Mouse (Mus musculus): Measurements from ENCODE around the gene Bmp3. TPM values are rescaled to one million over a fixed set of nuclear protein-coding genes. Genes with fewer than 3 reads are reported as not detected.

Bmp3 gene
- 0.74 and 0.99 TPM in 2 replicates for polyA plus RNA-seq (2015; fragmentation: Nextera tagmentation; extraction: Ambion mirVana)

DNA sequence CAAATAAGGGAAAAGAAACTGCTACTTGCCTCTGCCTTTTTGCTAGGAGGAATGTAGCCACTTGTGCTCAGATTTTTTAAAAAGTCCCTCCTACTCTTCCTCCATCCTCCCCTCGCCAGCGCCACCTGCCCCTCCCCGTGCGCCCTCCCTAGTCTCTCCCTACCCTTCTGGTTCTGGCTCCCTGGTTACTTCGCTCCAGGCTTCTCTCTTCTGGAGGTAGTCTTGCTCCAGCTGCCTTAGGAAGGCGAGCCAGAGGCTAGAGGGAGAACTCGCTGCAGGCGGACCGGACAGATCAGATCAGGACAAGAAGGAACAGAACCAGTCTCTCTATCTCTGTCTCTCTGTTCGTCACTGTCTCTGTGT, at the start of gene Bmp3:
Gene Bmp3, plus strand, starts transcription at position 152 of the 363 bp plus-strand sequence.
- Histone ChIP-seq H3K9ac (ENCODE audit: low read length) (peak within 1 kb of the TSS; percentile 65), H3K27me3 (ENCODE audit: control insufficient read depth, insufficient read depth, low read length) (peaks cover 49% of the 10 kb centered on the region), H3K4me2 (ENCODE audit: low read depth, low read length) (peak within 1 kb of the TSS; percentile 85), H3K27ac (ENCODE audit: low read length) (no peak within 1 kb of the TSS), H3K4me3 (ENCODE audit: low read length) (peak within 1 kb of the TSS; percentile 66), H3K36me3 (ENCODE audit: control insufficient read depth, insufficient read depth) (no peaks in the 10 kb centered on the region), H3K9me3 (replicated peaks; ENCODE audit: control insufficient read depth, low read length) (no peaks in the 10 kb centered on the region), H3K4me1 (ENCODE audit: control insufficient read depth, insufficient read depth, low read length) (peaks cover 7% of the 10 kb centered on the region)
- 3% methylated on average over 10 of the region's 10 CpGs for WGBS
- no peak for ATAC-seq (replicated peaks; ENCODE audit: extremely low read depth, insufficient read depth, low FRiP score)

GRCm38 (mm10) chr5:98804761-98805160, 49.5 kb upstream of the Bmp3 start:
- ATAC-seq (replicated peaks; ENCODE audit: extremely low read depth, insufficient read depth, low FRiP score), result no peak
- Histone ChIP-seq H3K27ac (ENCODE audit: low read length) (no peak overlapping the region), H3K36me3 (ENCODE audit: control insufficient read depth, insufficient read depth) (no peaks in the 10 kb centered on the region), H3K4me2 (ENCODE audit: low read depth, low read length) (no peak overlapping the region), H3K27me3 (ENCODE audit: control insufficient read depth, insufficient read depth, low read length) (no peaks in the 10 kb centered on the region), H3K9ac (ENCODE audit: low read length) (no peak overlapping the region), H3K9me3 (replicated peaks; ENCODE audit: control insufficient read depth, low read length) (no peaks in the 10 kb centered on the region), H3K4me1 (ENCODE audit: control insufficient read depth, insufficient read depth, low read length) (no peaks in the 10 kb centered on the region), H3K4me3 (ENCODE audit: low read length) (no peak overlapping the region)
- 80% methylated on average over 6 of the region's 6 CpGs for WGBS

GRCm38 (mm10) chr5:98806492-98806891, 47.7 kb upstream of the Bmp3 start:
- no peak overlapping the region for H3K4me2 ChIP-seq (ENCODE audit: low read depth, low read length)
- ATAC-seq (replicated peaks; ENCODE audit: extremely low read depth, insufficient read depth, low FRiP score), result no peak
- 84% methylated on average over 4 of the region's 4 CpGs for WGBS

DNA sequence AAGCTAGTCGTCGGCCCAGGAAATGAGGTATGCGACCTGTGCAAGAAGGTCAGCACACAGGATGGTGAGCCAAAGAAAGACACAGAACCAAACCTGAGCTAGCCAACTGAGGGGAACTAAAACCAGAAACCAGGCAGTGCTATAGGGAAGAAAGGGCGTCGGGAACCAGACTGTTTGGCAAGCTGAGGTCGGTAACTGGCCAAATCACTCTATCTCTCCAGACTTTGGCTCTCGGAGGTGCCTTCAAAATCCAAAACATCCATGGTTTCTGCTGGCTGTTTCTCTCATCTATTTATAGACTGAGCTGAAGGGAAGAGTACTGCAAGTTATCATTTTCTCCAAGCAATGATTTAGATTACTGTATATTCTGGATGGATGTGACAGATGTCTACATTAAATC, 47.2 kb upstream of the Bmp3 start:
- Histone ChIP-seq H3K4me2 (ENCODE audit: low read depth, low read length) (no peak overlapping the region), H3K27me3 (ENCODE audit: control insufficient read depth, insufficient read depth, low read length) (no peaks in the 10 kb centered on the region), H3K4me3 (ENCODE audit: low read length) (no peak overlapping the region), H3K36me3 (ENCODE audit: control insufficient read depth, insufficient read depth) (no peaks in the 10 kb centered on the region), H3K9me3 (replicated peaks; ENCODE audit: control insufficient read depth, low read length) (no peaks in the 10 kb centered on the region), H3K4me1 (ENCODE audit: control insufficient read depth, insufficient read depth, low read length) (no peaks in the 10 kb centered on the region), H3K27ac (ENCODE audit: low read length) (no peak overlapping the region), H3K9ac (ENCODE audit: low read length) (no peak overlapping the region)
- 58% methylated on average over 7 of the region's 7 CpGs for whole genome bisulfite sequencing
- no peak for ATAC-seq (replicated peaks; ENCODE audit: extremely low read depth, insufficient read depth, low FRiP score)

More at GRCm38 (mm10) chr5:98806492-98806891, 47.7 kb upstream of the Bmp3 start:
- Histone ChIP-seq H3K27me3 (ENCODE audit: control insufficient read depth, insufficient read depth, low read length) (no peaks in the 10 kb centered on the region), H3K9me3 (replicated peaks; ENCODE audit: control insufficient read depth, low read length) (no peaks in the 10 kb centered on the region), H3K9ac (ENCODE audit: low read length) (no peak overlapping the region), H3K36me3 (ENCODE audit: control insufficient read depth, insufficient read depth) (no peaks in the 10 kb centered on the region), H3K4me1 (ENCODE audit: control insufficient read depth, insufficient read depth, low read length) (no peaks in the 10 kb centered on the region), H3K4me3 (ENCODE audit: low read length) (no peak overlapping the region), H3K27ac (ENCODE audit: low read length) (no peak overlapping the region)

DNA sequence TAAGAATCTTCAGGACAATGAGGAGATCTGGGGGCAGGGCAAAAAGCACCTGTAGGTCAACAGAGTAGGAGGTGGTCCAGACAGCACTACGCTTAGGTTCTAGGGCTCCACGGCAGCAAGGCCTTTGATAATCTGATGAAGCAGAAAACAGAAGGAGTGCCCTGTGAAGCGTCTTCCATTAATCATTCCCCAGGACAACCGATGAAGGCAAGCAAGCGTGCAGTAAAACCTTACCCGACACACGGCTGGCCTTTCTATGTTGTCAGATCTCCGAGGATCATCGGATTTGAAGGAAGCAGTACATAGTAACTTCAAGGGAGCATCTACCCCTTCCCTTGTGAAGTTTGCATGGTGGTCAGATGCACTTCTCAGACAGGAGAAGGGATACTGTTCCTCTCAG, 46.3 kb upstream of the Bmp3 start:
- Histone ChIP-seq H3K27ac (ENCODE audit: low read length) (no peak overlapping the region), H3K27me3 (ENCODE audit: control insufficient read depth, insufficient read depth, low read length) (no peaks in the 10 kb centered on the region), H3K4me1 (ENCODE audit: control insufficient read depth, insufficient read depth, low read length) (no peaks in the 10 kb centered on the region), H3K9ac (ENCODE audit: low read length) (no peak overlapping the region), H3K4me3 (ENCODE audit: low read length) (no peak overlapping the region), H3K4me2 (ENCODE audit: low read depth, low read length) (no peak overlapping the region), H3K9me3 (replicated peaks; ENCODE audit: control insufficient read depth, low read length) (no peaks in the 10 kb centered on the region), H3K36me3 (ENCODE audit: control insufficient read depth, insufficient read depth) (no peaks in the 10 kb centered on the region)
- WGBS, result 69% methylated on average over 9 of the region's 9 CpGs
- ATAC-seq (replicated peaks; ENCODE audit: extremely low read depth, insufficient read depth, low FRiP score), result no peak

- no peak overlapping the region for H3K9ac ChIP-seq (ENCODE audit: low read length)
- no peak overlapping the region for H3K4me2 ChIP-seq (ENCODE audit: low read depth, low read length)
- H3K9me3 ChIP-seq (replicated peaks; ENCODE audit: control insufficient read depth, low read length), result no peaks in the 10 kb centered on the region
- H3K27me3 ChIP-seq (ENCODE audit: control insufficient read depth, insufficient read depth, low read length), result no peaks in the 10 kb centered on the region
- H3K4me3 ChIP-seq (ENCODE audit: low read length), result no peak overlapping the region
- H3K27ac ChIP-seq (ENCODE audit: low read length), result no peak overlapping the region
- ATAC-seq (replicated peaks; ENCODE audit: extremely low read depth, insufficient read depth, low FRiP score), result no peak
- H3K36me3 ChIP-seq (ENCODE audit: control insufficient read depth, insufficient read depth), result no peaks in the 10 kb centered on the region
- WGBS, result 89% methylated on average over 1 of the region's 1 CpGs
- no peaks in the 10 kb centered on the region for H3K4me1 ChIP-seq (ENCODE audit: control insufficient read depth, insufficient read depth, low read length)
Observed at GRCm38 (mm10) chr5:98812380-98812779, 41.8 kb upstream of the Bmp3 start.

DNA sequence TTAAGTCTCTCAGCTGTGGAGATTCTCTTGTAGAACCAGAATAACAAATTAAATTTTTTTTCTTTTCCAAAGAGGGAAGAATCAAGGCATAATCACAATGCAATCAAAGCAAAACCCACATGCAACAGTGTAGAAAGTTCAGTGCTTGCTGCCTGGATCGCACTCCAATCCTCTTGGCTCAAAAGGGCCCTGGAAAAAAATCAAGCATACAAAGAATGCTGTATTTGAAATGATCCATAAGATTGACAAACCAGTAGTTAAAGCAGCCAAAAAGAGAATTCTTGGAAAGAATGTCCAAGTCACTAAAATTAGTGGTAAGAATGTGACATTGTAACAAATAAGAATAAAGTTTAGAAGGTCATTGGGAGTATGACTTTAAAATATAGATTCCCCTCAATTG, 38.9 kb upstream of the Bmp3 start:
- no peaks in the 10 kb centered on the region for H3K4me1 ChIP-seq (ENCODE audit: control insufficient read depth, insufficient read depth, low read length)
- no peaks in the 10 kb centered on the region for H3K9me3 ChIP-seq (replicated peaks; ENCODE audit: control insufficient read depth, low read length)
- no peak overlapping the region for H3K9ac ChIP-seq (ENCODE audit: low read length)
- no peak for ATAC-seq (replicated peaks; ENCODE audit: extremely low read depth, insufficient read depth, low FRiP score)
- H3K27ac ChIP-seq (ENCODE audit: low read length), result no peak overlapping the region
- no peak overlapping the region for H3K4me2 ChIP-seq (ENCODE audit: low read depth, low read length)
- no peaks in the 10 kb centered on the region for H3K36me3 ChIP-seq (ENCODE audit: control insufficient read depth, insufficient read depth)
- WGBS, result 78% methylated on average over 1 of the region's 1 CpGs
- H3K27me3 ChIP-seq (ENCODE audit: control insufficient read depth, insufficient read depth, low read length), result no peaks in the 10 kb centered on the region
- no peak overlapping the region for H3K4me3 ChIP-seq (ENCODE audit: low read length)

DNA sequence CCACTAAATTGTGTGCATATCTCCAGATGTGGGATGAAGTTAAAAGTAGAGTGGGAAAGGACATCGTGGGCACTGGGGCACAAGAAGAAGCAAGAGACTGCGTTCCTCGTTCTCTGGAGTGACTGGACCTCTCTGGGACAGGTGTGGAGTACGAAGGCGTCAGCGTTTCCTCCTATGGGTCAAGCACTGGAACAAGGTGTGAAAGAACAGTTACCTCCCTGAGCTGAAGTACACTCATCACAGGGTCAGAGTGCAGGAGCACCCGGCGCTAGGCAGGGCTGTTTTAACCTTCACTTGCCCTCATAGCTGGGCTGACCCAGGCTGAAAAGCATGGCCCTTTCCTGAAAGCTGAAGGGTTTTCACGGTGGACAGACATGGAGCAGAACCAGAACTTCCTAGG, 20.5 kb upstream of the Bmp3 start:
- no peak overlapping the region for H3K4me2 ChIP-seq (ENCODE audit: low read depth, low read length)
- H3K9ac ChIP-seq (ENCODE audit: low read length), result no peak overlapping the region
- no peak overlapping the region for H3K4me3 ChIP-seq (ENCODE audit: low read length)
- H3K4me1 ChIP-seq (ENCODE audit: control insufficient read depth, insufficient read depth, low read length), result no peaks in the 10 kb centered on the region
- ATAC-seq (replicated peaks; ENCODE audit: extremely low read depth, insufficient read depth, low FRiP score), result no peak
- H3K9me3 ChIP-seq (replicated peaks; ENCODE audit: control insufficient read depth, low read length), result no peaks in the 10 kb centered on the region
- WGBS, result 75% methylated on average over 9 of the region's 9 CpGs
- H3K27me3 ChIP-seq (ENCODE audit: control insufficient read depth, insufficient read depth, low read length), result no peaks in the 10 kb centered on the region
- no peak overlapping the region for H3K27ac ChIP-seq (ENCODE audit: low read length)
- no peaks in the 10 kb centered on the region for H3K36me3 ChIP-seq (ENCODE audit: control insufficient read depth, insufficient read depth)

GRCm38 (mm10) chr5:98834300-98834699, 19.9 kb upstream of the Bmp3 start:
- Histone ChIP-seq H3K27ac (ENCODE audit: low read length) (no peak overlapping the region), H3K36me3 (ENCODE audit: control insufficient read depth, insufficient read depth) (no peaks in the 10 kb centered on the region), H3K4me2 (ENCODE audit: low read depth, low read length) (no peak overlapping the region), H3K27me3 (ENCODE audit: control insufficient read depth, insufficient read depth, low read length) (no peaks in the 10 kb centered on the region), H3K4me1 (ENCODE audit: control insufficient read depth, insufficient read depth, low read length) (no peaks in the 10 kb centered on the region), H3K4me3 (ENCODE audit: low read length) (no peak overlapping the region), H3K9ac (ENCODE audit: low read length) (no peak overlapping the region), H3K9me3 (replicated peaks; ENCODE audit: control insufficient read depth, low read length) (no peaks in the 10 kb centered on the region)
- 87% methylated on average over 6 of the region's 6 CpGs for WGBS
- no peak for ATAC-seq (replicated peaks; ENCODE audit: extremely low read depth, insufficient read depth, low FRiP score)

Data from heart, embryonic 16.5 days (tissue).